Mouse (Mus musculus) gastrocnemius, postnatal 10 days (tissue): ENCODE measurements around the gene Gpr162. TPM values are rescaled to one million over a fixed set of nuclear protein-coding genes. Genes with fewer than 3 reads are reported as not detected.
A peak's percentile ranks its signal among the peaks of the same experiment; 100 is the strongest.

ENCODE experiments used
- DNase-seq: peaks from one replicate; pipeline ENCODE4 v3.0.0; 2021; ENCODE audit warnings: mixed read lengths
- total RNA-seq, 2 experiments: library from RNA; stranded (reverse); gene quantifications; 2 replicates each; pipeline ENCODE4 v1.2.3; 2021

Gpr162 gene
- total RNA-seq, 2 experiments from 2014 or later: 0.38 to 1.1 TPM

DNA sequence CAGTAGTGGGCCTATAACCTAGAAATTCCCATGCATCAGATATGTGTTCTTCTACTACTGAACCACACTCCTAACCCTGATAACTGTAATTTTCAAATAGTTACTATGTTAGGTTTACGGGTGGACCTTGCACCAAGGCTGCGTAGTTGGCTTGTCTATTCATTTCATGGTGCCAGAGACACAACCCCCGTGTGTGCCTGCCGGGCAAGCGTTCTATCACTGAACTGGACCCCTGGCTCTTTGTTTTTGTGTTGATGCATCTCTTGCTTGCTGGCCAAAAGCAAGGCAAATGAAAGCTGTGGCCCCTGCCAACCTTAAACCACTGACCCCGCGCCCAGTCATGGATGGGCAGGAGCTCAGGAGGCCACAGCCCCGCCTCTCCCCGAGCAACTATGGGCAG is 18.0 kb upstream of the Gpr162 start:
- DNase-seq: no peak

DNA sequence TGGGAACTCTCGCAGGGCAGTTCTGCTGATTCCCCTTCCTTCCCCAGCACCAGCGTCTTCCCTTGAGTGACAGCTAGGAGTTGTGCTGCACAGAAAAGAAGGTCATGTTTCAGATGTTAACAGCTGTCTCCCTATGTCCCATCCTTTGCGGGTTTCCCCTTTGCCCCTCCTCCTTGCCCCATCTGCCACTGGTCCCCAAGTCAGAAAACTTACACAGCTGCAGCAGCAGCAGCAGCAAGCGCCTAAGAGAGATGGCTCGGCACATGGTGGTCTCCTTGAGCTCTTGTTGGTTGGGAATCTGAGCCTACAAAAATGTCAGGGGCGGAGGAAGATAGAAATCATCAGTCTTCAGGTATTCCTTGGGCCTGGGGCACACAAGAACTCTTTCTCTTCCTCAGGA is 15.6 kb upstream of the Gpr162 start:
- no peak for DNase-seq

DNA sequence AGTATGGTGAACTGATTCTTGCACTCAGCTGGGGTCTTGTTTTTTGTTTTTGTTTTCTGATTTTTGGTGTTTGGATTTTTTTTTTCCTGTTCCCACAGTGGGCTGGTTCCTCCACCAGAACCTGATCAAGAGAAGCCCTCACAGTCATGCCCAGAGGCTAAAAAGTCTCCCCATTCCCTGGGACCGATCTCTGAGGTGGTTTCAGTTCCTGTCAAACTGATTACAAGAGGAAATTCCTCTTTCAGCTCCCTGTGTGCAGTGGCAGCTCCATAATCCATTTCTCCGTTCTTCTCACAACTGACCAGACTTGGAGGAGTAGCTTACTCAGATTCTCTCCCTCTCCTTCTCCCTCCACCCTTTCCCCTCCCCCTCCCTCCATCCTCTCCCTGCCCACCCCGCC is 10.6 kb upstream of the Gpr162 start:
- DNase-seq: no peak

DNA sequence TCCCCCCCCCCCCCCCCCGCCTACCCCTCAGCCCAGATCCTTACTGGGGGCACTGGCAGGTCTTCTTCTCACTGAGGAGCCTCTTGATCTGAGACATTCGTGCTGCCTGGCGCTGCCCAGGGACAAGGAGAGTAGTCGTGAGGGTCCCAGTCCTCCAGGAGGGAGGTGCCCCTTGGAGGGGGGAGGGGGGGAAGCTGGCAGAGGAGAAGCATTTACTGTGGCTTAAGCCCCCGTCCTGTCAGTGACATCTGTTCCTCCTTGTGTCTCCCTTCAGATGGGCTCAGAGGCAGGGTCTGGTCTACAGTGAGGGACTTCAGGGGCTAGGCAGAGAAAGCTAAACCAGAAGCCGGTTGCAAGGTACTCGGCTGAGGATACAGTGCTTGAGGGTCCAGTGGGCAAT is 2.8 kb upstream of the Gpr162 start:
- DNase-seq: no peak

DNA sequence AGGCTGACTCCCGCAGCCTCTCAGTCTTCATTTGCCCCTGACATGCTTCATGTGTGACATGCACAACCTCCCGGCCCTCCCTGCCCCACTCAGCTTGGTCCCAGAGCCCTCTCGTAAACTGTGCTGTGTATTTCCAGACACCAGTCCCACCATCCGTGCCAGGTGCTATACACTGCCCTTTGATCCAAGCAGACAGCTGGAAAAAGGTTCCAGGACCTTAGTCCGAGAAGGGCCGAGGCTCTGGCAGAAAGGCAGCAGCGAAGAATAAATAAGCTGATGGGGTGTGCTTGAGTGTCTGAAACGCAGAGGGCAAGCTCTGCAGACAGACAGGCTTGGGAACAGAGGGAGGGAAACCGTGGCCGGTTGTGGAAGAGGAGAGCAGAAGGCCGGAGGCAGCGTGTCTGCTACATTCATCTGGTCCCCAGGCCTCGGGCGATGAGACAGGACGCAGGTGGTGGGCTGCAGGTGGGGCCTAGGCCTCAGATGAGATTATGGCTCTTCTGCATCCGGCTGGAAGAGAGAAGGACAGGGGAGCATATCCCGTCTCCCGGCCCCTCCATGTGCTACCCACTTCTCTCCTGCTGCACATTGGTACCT is 2.1 kb upstream of the Gpr162 start:
- DNase-seq: no peak

DNA sequence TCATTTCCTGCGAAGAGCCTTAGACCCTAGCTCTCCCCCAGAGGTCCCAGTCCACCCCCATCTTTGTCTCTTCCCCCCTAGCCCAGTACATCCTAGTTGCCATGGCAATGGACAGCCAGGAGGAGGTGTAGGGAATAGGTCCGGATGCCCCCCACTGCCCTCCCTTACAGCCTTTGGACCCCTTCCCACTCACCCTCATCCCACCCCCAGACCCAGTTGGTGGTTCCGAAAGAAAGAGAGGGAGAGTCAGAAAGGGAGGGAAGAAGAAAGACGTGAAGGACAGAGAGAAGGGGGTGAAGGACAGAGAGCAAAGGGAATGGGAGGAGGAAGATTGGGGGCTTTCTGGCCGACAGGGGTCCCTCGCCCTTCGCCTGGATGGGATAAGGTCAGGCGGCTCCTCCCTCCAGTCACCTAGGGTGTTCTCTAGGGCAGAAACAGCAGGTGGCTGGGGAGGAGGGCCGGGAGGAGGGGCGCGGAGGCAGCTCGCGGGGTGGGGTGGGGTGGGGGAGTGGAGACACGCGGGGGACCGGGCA is 592 bp downstream of the Gpr162 start:
- no peak for DNase-seq

DNA sequence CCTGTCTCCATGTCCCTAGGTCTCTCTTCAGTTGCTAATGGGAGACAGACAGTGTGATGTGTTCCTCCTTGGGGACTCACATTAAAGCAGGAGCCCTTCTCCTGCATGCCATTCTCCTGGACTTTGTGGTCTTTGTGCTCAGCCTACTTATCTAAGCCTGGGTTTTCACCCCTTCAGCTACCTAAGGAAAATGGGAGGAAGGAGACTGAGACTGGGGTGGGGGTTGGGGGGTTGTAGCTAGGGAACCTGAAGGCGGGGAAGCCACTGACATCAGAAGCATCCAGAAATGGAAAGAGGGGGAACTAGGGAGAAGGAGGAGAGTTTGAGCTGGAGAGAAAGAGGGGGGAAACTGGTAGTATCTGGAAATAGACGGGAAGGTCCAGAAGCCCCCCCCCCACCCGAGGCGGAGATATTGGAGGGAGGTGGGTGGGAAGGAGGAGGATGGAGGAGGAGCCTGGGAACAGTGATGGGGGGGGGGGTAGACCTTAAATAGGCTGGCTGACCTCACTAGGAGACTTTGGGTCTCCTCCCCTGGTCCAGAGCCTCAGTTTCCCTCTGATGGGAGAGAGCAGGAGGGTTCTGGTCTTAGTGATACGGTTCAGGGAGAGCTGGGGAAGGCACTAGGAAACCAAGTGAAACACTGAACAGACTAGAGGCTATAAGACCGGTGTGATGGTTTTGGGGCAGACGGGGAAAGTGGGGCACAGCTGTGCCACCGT is 1.2 kb downstream of the Gpr162 start:
- no peak for DNase-seq

DNA sequence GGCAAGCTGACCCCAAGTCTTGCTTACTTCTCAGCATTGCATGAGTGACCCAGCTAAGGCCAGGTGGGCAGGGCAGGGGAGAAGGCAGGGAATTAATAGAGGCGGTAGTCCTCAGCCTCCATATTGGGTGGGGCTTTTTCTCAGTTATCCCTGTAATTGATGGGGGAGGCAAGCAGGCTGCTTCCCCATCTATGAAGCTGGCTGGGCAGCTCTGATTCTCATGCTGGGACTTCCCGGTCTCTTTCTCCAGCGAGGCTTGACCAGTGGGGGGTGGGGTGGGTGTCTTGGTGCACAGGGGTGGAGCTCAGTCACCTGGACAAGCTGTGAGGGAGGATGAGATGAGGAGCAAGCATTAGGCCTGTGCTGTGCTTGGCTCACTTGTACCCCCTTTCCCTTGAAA is 2.0 kb downstream of the Gpr162 start:
- no peak for DNase-seq

DNA sequence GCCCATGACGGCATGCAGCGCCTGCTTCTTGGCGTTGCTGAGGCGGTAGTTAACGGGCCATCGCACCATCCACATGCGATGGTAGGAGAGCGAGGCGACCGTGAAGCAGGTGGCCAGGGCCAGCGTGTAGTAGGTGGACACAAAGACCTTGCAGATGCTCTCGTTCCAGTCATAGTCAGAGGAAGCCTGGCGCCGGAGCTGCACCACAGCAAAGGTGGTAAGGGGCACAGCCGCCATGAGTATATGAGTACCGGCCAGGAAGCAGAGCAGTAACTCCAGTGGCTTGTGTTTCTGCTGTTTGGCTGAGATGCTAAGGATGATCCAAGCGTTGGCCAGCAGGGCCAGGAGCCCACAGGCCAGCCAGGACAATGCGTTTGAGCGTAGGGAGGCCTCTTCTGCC is 2.5 kb downstream of the Gpr162 start:
- DNase-seq: no peak

DNA sequence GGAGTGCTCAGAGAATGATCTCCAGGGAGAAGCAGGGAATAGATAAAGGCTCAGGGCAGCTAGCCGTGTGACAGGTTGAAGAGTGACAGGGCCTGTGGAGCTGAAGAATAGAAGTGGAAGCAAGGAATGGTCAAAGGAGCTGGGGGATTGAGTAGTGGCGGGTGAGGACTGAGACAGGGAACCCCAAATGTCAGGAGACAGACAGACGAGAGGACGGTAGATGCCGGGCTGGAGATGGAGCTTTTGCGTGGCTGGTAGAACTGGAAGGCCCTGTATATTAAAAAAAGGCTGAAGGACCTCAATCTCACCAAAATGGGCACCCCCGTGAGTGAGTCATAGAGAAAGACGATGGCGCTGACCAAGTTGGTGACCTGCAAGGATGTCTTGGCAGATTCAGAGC is 3.3 kb downstream of the Gpr162 start:
- DNase-seq: no peak

DNA sequence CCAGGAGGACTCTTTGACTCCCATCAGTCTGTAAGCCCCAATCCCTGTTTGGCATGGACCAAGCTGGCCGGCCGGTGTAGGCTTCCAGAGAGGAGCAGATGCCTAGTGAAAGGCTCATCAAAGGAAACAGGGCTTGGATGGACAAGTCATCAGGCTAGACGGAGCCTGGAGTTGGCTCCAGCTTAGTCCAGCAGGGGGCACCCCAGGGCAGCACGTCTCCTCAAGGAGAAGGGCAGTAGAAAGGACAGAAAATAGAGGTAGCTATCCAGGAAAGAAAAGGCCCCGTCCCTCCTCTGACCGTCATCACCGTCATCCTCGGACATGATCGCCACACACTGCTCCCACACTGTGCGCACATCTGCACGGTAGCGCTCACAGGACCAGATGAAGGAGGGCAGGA is 4.1 kb downstream of the Gpr162 start:
- peak; percentile 96 for DNase-seq

DNA sequence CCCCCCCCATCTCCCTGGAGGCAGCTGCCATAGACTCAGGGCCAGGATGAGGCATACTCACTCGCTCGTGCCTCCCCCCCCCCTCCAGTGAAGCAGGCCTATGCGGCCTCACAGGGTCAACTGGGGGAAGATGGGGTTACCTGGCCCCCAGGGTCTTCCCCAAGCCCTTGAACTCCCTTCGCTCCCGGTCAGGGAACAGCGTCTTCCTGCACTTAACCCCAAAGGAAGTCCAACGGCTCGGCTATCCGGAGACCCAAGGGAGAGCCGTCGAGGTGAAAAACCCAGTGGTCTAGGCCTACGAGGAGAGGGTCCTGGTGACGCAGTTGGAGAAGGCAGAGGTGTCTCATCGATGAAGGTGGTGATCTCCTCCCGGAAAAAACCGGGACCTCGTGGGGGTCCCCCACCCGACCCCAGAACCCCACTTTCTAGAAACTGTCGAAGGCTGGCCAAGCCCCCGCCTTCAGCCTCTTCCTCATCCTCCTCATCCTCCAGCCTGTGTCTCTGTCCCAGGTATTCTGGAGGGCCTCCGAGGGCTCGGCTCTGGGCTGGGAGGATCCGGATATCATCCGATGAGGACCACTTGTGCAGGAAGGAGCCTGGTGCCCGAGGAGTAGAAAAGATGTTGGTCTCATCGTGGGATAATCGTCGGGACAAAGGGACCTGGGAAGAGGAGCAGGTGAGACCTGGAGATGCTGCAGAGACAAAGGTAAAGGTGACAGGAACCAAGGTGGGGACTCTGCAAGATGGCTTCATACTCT is 5.0 kb downstream of the Gpr162 start:
- no peak for DNase-seq

DNA sequence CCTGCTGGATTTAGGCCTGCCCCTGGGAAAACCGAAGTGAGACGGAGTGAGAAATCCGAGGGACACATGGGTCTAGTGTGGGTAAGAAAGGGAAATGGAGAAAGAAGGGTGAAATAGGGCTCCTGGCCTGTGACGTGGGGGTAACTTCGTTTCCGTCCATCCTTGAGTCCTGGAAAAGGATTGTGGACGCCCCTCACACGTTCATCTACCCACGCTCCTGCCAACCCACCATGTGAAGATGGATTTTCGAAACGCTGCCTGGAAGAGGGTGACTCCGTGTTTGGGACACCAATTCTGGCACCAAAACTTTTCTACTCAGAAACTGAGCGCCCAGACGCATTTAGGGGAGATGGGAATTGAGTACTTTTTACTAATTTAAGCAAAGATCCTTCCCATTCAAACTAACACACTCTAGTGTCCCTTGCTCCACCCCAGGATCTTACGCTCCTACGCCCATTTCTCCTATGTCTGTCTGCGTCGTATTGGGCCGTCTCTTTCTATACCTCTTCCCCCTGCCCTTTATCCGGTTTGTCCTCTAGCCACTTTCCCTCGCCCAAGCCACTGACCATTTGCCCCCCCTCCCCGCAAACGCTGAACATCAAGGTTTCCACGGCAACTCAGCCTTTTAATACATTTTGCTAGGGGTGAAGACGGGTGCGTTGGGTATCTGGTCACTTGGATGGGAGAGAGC is 5.8 kb downstream of the Gpr162 start:
- DNase-seq: no peak

DNA sequence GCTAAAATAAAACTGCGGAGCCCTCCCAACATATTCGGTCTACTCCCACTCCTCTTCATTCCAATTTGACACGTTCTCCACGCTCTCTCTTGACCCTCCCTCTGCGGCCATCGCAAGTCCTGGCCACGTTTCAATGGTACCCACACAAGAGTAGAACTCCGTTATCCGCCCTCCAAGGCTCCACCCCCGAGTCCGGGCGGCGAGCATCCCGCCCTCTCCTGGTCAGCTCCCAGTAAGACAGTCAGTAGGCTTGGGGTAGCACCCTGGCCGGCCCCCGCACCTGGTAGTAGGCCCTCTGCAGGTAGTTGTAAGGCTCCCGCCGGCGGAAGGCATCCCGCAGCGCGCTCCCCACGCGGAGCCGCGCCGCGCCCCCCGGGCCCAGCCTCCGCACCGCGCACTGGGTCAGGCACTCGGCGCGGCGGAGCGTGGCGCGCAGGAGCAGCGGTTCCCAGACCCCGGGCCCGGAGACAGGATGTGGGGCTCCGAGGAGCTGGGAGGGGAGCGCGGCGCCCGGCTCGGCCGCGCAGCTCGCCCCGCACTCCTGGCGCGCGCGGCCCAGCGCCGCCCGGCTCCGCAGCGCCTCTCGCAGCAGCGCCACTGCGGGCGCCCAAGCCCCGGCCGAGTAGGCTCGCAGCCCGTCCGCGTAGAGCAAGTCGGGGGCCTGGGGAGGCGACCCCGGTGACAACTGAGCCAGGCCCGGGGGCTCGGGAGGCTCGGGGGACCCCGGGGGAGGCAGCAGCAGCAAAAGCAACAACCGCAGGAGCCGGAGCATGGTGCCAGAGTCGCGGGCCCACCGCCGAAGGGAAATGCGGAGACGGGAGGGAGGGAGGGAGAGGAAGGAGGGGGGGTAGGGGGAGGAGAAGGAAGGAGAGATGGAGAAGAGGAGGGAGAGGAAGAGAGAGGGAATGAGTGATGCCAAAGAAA is 6.6 kb downstream of the Gpr162 start, which contains the start of gene P3h3:
Gene P3h3, minus strand, starts transcription at position 837 of the 924 bp plus-strand sequence.
- DNase-seq: peak; percentile 80

DNA sequence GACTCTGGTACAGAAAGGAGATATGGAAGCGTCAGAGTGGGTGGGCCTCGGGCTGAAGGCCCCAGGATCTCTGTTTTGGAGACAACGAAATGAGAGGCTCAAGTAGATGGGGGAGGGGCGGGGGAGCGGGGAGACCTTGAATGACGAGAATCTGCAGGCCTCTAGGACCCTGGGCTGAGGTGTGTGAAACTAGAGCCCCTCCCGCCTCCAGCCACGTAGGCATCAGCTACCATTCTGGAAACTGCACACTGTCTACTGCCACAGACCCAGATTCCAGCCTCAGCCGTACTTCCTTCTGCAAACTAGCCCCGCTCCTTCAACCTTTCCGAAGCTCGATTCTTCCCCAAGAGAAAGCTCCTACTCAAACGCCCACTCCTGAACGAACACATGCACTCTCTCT is 7.5 kb downstream of the Gpr162 start:
- no peak for DNase-seq

DNA sequence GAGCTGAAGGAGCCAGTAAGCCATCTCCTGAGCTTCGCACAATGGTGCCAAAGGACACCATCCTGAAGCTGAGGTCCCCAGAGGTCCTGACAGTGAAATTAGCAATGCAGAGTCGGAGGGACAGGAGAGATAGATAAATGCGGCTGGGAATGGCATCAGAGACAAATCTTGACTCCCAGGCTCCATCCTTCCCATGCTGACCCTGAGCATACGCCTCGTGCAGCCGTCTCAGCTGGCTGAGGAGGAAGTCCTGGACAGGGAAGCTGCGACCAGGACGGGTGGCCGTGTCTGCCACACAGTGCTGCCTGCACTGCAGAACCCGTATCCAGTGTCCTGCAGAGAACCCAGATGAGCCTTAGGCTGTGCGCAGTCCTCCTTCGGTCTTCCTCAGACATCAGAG is 9.1 kb downstream of the Gpr162 start:
- no peak for DNase-seq

DNA sequence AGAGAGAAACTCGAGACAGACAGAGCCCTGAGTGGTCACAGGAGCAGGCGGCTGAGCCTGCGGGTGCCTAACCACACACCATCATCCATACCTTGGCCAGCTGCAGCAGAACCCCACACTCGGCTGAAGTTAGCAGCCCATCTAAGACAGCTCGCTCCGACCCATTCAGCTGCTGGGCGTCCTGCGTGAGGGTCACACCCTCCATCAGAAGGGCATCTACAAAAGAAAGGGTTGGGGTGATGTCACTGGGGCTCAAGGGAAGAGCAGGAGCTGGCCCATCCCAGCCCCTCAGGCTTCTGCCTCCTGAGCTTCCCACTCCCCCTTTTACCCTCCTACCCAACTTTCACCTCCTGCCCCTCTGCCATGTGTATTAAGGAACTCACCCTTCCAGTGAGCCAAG is 13.2 kb downstream of the Gpr162 start:
- no peak for DNase-seq

DNA sequence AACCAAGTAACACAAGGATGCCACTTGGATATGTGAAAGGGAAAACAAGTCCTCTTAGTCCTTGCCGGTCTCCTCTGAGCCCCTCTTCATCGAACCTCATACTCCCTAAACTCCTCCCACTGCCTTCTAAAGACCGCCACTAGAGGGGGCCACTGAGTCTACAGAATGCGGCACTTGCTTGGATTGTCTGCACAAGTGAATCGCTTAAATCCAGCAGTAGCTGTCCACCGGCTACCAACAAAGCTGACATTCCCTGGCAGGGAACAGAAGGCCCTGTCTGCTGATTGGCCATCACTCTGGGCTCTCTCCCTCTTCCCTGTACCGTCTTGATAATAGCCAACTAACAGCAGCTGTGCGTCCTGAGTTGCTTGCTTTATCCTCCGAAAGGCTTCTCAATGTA is 16.5 kb downstream of the Gpr162 start:
- peak; percentile 93 for DNase-seq

DNA sequence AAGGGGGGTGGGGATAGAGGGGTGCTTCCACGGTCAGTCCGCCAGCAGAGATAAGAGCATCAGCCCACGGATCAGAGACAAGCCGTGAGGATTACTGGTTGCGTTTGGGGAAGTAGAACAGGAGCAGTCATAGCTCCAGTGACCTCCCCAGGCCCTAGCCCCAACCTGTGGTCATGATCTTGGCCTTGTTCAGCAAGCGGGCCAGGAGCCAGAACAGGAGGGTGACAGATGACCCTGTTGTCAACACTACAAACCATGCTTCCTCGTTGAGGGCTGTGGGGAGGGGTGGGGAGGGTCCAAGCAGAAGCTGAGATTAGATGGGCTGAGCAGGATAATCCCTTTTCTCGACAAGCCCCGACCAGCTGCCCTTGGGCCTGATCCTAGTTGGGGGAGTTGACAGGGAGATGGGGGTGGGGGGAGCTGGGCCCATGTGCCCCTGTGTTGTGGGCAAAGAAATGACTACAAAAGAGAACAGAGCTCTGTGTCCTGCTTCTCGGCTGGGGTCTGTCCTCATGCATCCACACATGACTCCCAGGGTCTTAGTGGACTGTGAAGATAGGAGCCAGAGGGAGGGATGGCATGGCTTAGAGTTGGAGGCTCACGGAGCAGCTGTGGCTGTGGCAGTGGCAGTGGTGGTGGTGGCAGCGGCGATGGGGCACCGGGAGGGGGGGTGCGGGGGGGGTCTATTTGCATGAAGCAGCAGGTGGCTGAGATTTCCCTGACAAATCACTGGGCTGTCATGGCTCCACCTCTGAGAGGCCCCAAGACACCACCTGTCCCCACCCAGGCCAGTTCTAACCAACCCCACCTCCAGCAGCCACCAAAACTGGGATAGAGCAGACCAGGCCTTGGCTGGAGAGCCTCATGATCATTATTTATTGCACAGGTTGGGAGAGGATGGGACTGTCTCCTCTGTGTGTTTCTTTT is 23.3 kb downstream of the Gpr162 start, which contains the start of gene Gnb3:
Gene Gnb3, minus strand, starts transcription at position 35 of the 927 bp plus-strand sequence.
- DNase-seq: no peak

DNA sequence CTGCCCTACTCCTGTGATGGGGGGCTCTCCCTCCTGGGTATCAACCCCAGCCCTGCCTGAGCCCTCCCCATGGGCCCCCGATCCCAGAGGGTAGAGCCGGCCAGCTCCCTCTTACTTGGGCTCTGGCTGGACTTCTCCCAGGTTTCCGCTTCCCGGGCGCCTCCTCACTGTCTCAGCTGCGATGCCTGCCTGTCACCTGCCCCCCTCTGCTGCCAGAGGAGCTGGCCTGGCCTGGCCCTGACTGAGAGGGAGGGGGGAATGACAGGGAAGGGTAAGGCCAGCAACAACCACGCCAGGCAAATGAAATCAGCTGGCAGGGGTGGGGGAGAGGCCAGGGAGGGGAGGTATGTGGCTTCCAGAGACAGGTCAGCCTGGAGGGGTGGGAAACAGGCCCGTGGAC is 24.0 kb downstream of the Gpr162 start:
- peak; percentile 59 for DNase-seq
